Mouse (Mus musculus) limb, embryonic 10.5 days (tissue): ENCODE results near the gene Lipt2. TPM values are rescaled to one million over a fixed set of nuclear protein-coding genes. Genes with fewer than 3 reads are reported as not detected.

ENCODE experiments used
- DNase-seq: peaks from one replicate; pipeline ENCODE4 v3.0.0-alpha.2; 2017; ENCODE audit warnings: low spot score
- H3K27ac ChIP-seq: fragments of 300-500 bp; sonication (generic); 2 replicates; pipeline ENCODE4 v1.5.1; 2016; ENCODE audit warnings: mild to moderate bottlenecking
- H3K27me3 ChIP-seq: fragments of 300-500 bp; sonication (generic); 2 replicates; pipeline ENCODE4 v1.6.1; 2016; ENCODE audit warnings: low read depth, mild to moderate bottlenecking; ENCODE audit not compliant: poor library complexity, severe bottlenecking
- H3K36me3 ChIP-seq: fragments of 300-500 bp; sonication (generic); 2 replicates; pipeline ENCODE4 v1.6.1; 2016; ENCODE audit warnings: mild to moderate bottlenecking, moderate library complexity
- H3K4me1 ChIP-seq: fragments of 300-500 bp; sonication (generic); 2 replicates; pipeline ENCODE4 v1.6.1; 2016
- H3K4me3 ChIP-seq: fragments of 300-500 bp; sonication (generic); 2 replicates; pipeline ENCODE4 v1.5.1; 2016; ENCODE audit warnings: mild to moderate bottlenecking, moderate library complexity
- H3K9me3 ChIP-seq: fragments of 300-500 bp; sonication (generic); replicated peaks from 2 replicates; pipeline ENCODE4 v1.6.1; 2016; ENCODE audit warnings: mild to moderate bottlenecking
- WGBS: fragments of 180-500 bp; shearing (Covaris S2); methylation state at CpG from one replicate; pipeline ENCODE4 v1.1.7; 2016; 5-methylcytosine and 5-hydroxymethylcytosine counted together
- polyA plus RNA-seq: library from polyadenylated mRNA; unstranded; fragments of >200 nt; fragmentation: Nextera tagmentation; extraction: Ambion mirVana; gene quantifications from 2 replicates; pipeline ENCODE4 v1.2.1, GENCODE M21; 2016

Lipt2 gene
- 28.5 and 29.2 TPM in 2 replicates for polyA plus RNA-seq

GRCm38 (mm10) chr7:100159105-100159841 lies at the start of gene Lipt2:
Gene Lipt2, plus strand, starts transcription at chr7:100159277.
- peak within 1 kb of the TSS; percentile 90 for H3K4me3 ChIP-seq
- H3K4me1 ChIP-seq = peaks cover 21% of the 10 kb centered on the region
- DNase-seq = peak; percentile 92
- no peaks in the 10 kb centered on the region for H3K36me3 ChIP-seq
- H3K27me3 ChIP-seq = 0 out of 2 replicates have a peak, but pooled peaks cover 4% of the 10 kb centered on the region
- peak within 1 kb of the TSS; percentile 98 for H3K27ac ChIP-seq
- no peaks in the 10 kb centered on the region for H3K9me3 ChIP-seq
- under 1% methylated on average over 76 of the region's 78 CpGs for WGBS

GRCm38 (mm10) chr7:100111506-100111905 lies 47.6 kb upstream of the Lipt2 start:
- WGBS = 87% methylated on average over 10 of the region's 10 CpGs
- DNase-seq = no peak

GRCm38 (mm10) chr7:100113821-100114220 lies 45.3 kb upstream of the Lipt2 start:
- 88% methylated on average over 7 of the region's 7 CpGs for WGBS
- peaks cover 16% of the 10 kb centered on the region for H3K4me1 ChIP-seq
- DNase-seq = no peak
- H3K27ac ChIP-seq = no peak overlapping the region
- no peak overlapping the region for H3K4me3 ChIP-seq
- no peaks in the 10 kb centered on the region for H3K27me3 ChIP-seq
- H3K36me3 ChIP-seq = peaks cover 91% of the 10 kb centered on the region
- H3K9me3 ChIP-seq = no peaks in the 10 kb centered on the region

More at GRCm38 (mm10) chr7:100111506-100111905, 47.6 kb upstream of the Lipt2 start:
- no peaks in the 10 kb centered on the region for H3K9me3 ChIP-seq
- H3K27me3 ChIP-seq = no peaks in the 10 kb centered on the region
- no peak overlapping the region for H3K4me3 ChIP-seq
- no peak overlapping the region for H3K27ac ChIP-seq
- H3K4me1 ChIP-seq = peaks cover 3% of the 10 kb centered on the region; the same call in 1 of the 2 replicates
- peaks cover 86% of the 10 kb centered on the region for H3K36me3 ChIP-seq

- 93% methylated on average over 6 of the region's 6 CpGs for WGBS
- Histone ChIP-seq H3K4me3 (no peak overlapping the region), H3K27ac (no peak overlapping the region), H3K27me3 (no peaks in the 10 kb centered on the region), H3K9me3 (no peaks in the 10 kb centered on the region), H3K4me1 (peaks cover 20% of the 10 kb centered on the region), H3K36me3 (peaks cover 92% of the 10 kb centered on the region)
- no peak for DNase-seq
Measured at GRCm38 (mm10) chr7:100114279-100114678, 44.8 kb upstream of the Lipt2 start.

DNA sequence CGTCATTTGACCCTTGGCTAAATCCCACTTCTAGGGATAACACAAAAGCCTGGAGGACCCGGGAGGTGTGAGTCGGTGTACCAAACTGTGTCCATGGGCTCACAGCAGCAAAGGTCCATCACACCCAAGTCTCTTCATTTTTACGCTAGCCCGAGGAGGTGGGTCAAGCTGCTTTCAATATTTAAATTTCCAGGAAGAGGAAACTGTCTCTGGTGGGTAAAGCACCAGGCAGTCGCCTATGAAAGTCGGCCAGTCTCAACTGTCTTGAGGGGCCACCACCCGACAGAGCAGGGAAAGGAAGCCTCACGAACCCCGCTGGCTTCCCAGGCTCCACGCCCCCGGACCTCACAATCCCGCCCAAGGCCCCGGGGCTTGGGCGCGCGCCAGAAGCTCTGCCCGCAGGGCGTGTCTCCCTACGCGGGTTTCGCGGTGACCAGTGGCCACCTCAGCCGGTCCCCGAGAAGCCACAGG lies 38.3 kb upstream of the Lipt2 start:
- H3K27ac ChIP-seq = peak overlapping the region; percentile 96
- no peak for DNase-seq
- WGBS = under 1% methylated on average over 25 of the region's 25 CpGs

GRCm38 (mm10) chr7:100121376-100121789 lies 37.7 kb upstream of the Lipt2 start, which contains the start of gene Pold3:
Gene Pold3, minus strand, starts transcription at chr7:100121565.
- peak within 1 kb of the TSS; percentile 98 for H3K4me3 ChIP-seq
- peak; percentile 100 for DNase-seq
- peaks cover 34% of the 10 kb centered on the region for H3K36me3 ChIP-seq
- peaks cover 29% of the 10 kb centered on the region for H3K4me1 ChIP-seq
- no peaks in the 10 kb centered on the region for H3K27me3 ChIP-seq
- H3K27ac ChIP-seq = peak within 1 kb of the TSS; percentile 96
- under 1% methylated on average over 33 of the region's 33 CpGs for WGBS
- 0 out of 2 replicates have a peak, but pooled peaks cover 2% of the 10 kb centered on the region for H3K9me3 ChIP-seq

More for the DNA sequence above, 38.3 kb upstream of the Lipt2 start:
- Histone ChIP-seq H3K4me1 (peaks cover 29% of the 10 kb centered on the region), H3K4me3 (peak overlapping the region; percentile 98), H3K27me3 (no peaks in the 10 kb centered on the region), H3K36me3 (peaks cover 40% of the 10 kb centered on the region), H3K9me3 (0 out of 2 replicates have a peak, but pooled peaks cover 2% of the 10 kb centered on the region)

DNA sequence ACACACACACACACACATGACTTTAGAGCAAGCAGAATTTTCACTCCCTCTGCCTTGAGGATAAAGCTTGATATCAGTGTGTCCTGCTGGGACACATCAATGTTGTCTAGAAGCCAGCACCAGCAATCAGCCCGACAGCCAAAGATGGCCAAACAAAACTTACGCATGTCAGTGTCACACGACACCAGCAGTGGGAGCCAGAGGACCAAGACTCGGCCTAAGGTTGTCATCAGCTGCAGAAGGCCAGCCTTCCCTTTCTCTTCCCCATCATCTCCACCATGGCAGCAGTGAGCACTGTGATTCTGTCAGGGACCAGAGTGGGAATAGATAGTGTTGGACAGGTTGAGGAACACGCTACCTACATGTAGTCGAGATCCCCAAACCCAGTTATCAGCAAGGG lies 35.6 kb upstream of the Lipt2 start:
- no peaks in the 10 kb centered on the region for H3K27me3 ChIP-seq
- H3K9me3 ChIP-seq = 0 out of 2 replicates have a peak, but pooled peaks cover 2% of the 10 kb centered on the region
- H3K36me3 ChIP-seq = peaks cover 13% of the 10 kb centered on the region
- H3K4me1 ChIP-seq = peaks cover 19% of the 10 kb centered on the region
- 67% methylated on average over 6 of the region's 6 CpGs for WGBS
- DNase-seq = no peak
- H3K27ac ChIP-seq = no peak overlapping the region
- H3K4me3 ChIP-seq = no peak overlapping the region

GRCm38 (mm10) chr7:100124211-100124610 lies 34.9 kb upstream of the Lipt2 start:
- H3K4me1 ChIP-seq = peaks cover 12% of the 10 kb centered on the region
- 0 out of 2 replicates have a peak, but pooled peaks cover 2% of the 10 kb centered on the region for H3K9me3 ChIP-seq
- peak; percentile 47 for DNase-seq
- no peaks in the 10 kb centered on the region for H3K27me3 ChIP-seq
- H3K27ac ChIP-seq = no peak overlapping the region
- H3K4me3 ChIP-seq = no peak overlapping the region
- 81% methylated on average over 2 of the region's 2 CpGs for WGBS
- H3K36me3 ChIP-seq = peaks cover 6% of the 10 kb centered on the region

DNA sequence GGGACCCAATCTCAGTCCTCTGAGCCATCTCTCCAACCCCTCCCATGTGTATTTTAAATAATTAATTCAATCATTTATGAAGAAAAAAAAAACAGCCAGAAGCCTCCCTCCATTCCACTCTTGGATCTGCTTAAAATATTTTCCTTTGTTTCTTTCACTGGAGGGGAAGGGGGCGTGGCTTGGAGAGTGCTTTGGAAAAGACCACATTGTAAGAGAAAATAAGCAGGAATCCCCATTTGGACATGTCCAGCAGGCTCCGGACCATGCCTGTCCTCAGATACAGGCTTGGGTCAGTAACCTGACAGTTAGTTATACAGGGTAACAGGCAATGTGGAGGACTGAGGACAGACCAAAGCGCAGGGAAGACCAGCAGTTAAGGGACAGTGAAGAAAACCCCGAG lies 33.9 kb upstream of the Lipt2 start:
- Histone ChIP-seq H3K27ac (no peak overlapping the region), H3K27me3 (no peaks in the 10 kb centered on the region), H3K4me3 (no peak overlapping the region), H3K9me3 (0 out of 2 replicates have a peak, but pooled peaks cover 2% of the 10 kb centered on the region), H3K4me1 (peaks cover 5% of the 10 kb centered on the region; the same call in 1 of the 2 replicates), H3K36me3 (no peaks in the 10 kb centered on the region)
- 85% methylated on average over 4 of the region's 4 CpGs for WGBS
- DNase-seq = no peak

- H3K36me3 ChIP-seq = no peaks in the 10 kb centered on the region
- WGBS = 88% methylated on average over 7 of the region's 7 CpGs
- H3K27ac ChIP-seq = no peak overlapping the region
- no peak for DNase-seq
- H3K9me3 ChIP-seq = 0 out of 2 replicates have a peak, but pooled peaks cover 2% of the 10 kb centered on the region
- no peaks in the 10 kb centered on the region for H3K27me3 ChIP-seq
- H3K4me1 ChIP-seq = 0 out of 2 replicates have a peak, but pooled peaks cover 5% of the 10 kb centered on the region
- no peak overlapping the region for H3K4me3 ChIP-seq
Measured at GRCm38 (mm10) chr7:100126514-100126913, 32.6 kb upstream of the Lipt2 start.

DNA sequence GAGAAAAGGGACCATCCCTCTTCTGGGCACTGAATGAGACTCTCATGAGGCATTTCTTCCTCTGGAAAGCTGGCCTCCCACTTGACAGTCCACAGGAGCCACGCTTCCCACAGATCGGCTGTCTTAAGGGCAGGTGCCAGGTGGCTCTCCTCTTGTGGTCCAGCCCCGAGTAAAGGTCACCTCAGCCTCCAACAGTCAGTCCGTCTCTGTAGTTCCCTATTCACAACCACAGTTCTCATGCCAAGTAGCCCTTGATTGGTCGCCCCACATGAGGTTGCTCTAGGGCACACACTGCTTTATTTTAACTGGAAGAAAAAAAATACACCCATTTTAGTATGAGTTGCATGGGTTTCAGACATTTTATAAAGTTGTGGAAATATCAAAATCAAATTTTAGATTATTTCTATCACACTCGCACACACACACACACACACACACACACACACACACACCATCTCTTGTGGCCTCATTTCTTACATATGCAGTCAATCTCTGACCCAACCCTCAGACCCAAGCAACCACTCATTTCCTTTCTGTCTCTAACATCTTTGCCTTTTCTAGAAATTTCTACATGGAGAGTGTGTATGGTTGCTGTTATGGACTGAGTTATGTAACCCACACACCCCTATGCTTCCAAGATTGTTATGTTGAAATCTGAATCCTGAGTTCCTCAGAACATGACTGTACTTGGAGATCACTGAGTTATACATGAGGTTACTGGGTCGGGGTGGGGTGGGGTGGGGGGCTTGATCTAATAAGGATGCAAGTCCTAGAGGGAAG lies 30.6 kb upstream of the Lipt2 start:
- no peak overlapping the region for H3K27ac ChIP-seq
- no peak overlapping the region for H3K4me3 ChIP-seq
- 0 out of 2 replicates have a peak, but pooled peaks cover 4% of the 10 kb centered on the region for H3K4me1 ChIP-seq
- 0 out of 2 replicates have a peak, but pooled peaks cover 2% of the 10 kb centered on the region for H3K9me3 ChIP-seq
- no peaks in the 10 kb centered on the region for H3K27me3 ChIP-seq
- 86% methylated on average over 7 of the region's 7 CpGs for WGBS
- no peak for DNase-seq
- H3K36me3 ChIP-seq = no peaks in the 10 kb centered on the region

DNA sequence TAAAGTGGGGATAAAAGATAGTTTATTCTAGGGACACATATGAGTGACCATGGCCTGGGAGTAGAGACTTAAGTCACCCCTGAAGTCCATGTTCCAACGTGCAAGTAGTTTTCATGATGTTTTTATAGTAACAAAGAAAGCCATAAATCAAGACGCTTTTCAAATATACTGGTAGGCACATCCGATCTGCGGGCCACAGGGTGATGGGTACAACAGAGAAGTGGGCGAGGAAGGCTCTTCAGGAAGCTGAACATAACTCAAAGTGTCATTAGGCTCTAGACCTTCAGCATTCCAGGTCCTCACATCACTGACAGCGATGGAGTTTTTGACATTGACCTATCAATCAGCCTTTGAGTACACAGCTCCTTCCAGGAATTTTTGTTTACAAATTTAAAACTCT lies 28.5 kb upstream of the Lipt2 start:
- no peaks in the 10 kb centered on the region for H3K27me3 ChIP-seq
- H3K4me3 ChIP-seq = no peak overlapping the region
- no peaks in the 10 kb centered on the region for H3K36me3 ChIP-seq
- no peaks in the 10 kb centered on the region for H3K9me3 ChIP-seq
- H3K27ac ChIP-seq = no peak overlapping the region
- DNase-seq = no peak
- H3K4me1 ChIP-seq = 0 out of 2 replicates have a peak, but pooled peaks cover 4% of the 10 kb centered on the region
- 76% methylated on average over 6 of the region's 6 CpGs for WGBS
